ENCODE assay signal across 19 mouse cellular contexts in genomic region chr2:9801484-9801883, GRCm38 (mm10).
A peak's percentile ranks its signal among the peaks of the same experiment; 100 is the strongest.
DNase-seq lines count a peak whose midpoint lies in the region; ATAC-seq lines count a peak whose summit lies in the region.
"Had no signal": no experiment of that assay in that cellular context is flagged by ENCODE, and none has a peak within 500 bp of the region (broad histone marks: within the 10 kb centered on the region; RNA-seq: fewer than 3 reads in every experiment).

No protein-coding gene starts in this region.

- H3K27me3 ChIP-seq in hindbrain, embryonic 12.5 days, result no peaks in the 10 kb centered on the region
- H3K27me3 ChIP-seq: heart, embryonic 13.5 days had no signal

- ATAC-seq in activated CD4-positive, CD25-positive, alpha-beta regulatory T cell, adult 4 months, result peak; percentile 61
- ATAC-seq in megakaryocyte progenitor cell, adult 5-6 weeks (replicated peaks; ENCODE audit: poor library complexity), result peak; percentile 92
- no peak for ATAC-seq in hindbrain, embryonic 12.5 days (ENCODE audit: low FRiP score)

- no peaks in the 10 kb centered on the region for H3K9me3 ChIP-seq in hindbrain, embryonic 12.5 days (replicated peaks)
- H3K9me3 ChIP-seq: heart, embryonic 13.5 days had no signal

- DNase-seq in CD4-positive helper T cell, adult 2 months (ENCODE audit: low read depth, low spot score), result peak; percentile 75
- DNase-seq in thymus, postnatal 14 days, result peak; percentile 37
- DNase-seq in frontal cortex, postnatal 25 days (ENCODE audit: low spot score in 2 of 2), result no peak
- no peak for DNase-seq in kidney, postnatal 4 days
- DNase-seq: adrenal gland, postnatal 14 days; B cell, adult 2 months; cerebellum, adult 8-10 months; gastrocnemius, postnatal 25 days; heart, postnatal 36 days; kidney, adult 8-10 months; kidney, postnatal 25 days; lung, adult 2 months; lung, postnatal 36 days; right cerebral cortex, adult 18-20 months had no signal

- H3K36me3 ChIP-seq in hindbrain, embryonic 12.5 days, result no peaks in the 10 kb centered on the region
- H3K36me3 ChIP-seq: heart, embryonic 13.5 days had no signal

- 82% methylated on average over 8 of the region's 8 CpGs for WGBS in hindbrain, embryonic 12.5 days

- no peak overlapping the region for H3K4me3 ChIP-seq in hindbrain, embryonic 12.5 days
- H3K4me3 ChIP-seq: heart, embryonic 13.5 days had no signal

- H3K27ac ChIP-seq in hindbrain, embryonic 12.5 days, result no peak overlapping the region
- H3K27ac ChIP-seq: heart, embryonic 13.5 days had no signal

- H3K4me2 ChIP-seq in hindbrain, embryonic 12.5 days (replicated peaks), result no peak overlapping the region
- H3K4me2 ChIP-seq: heart, embryonic 13.5 days; midbrain, embryonic 11.5 days had no signal

- no peak overlapping the region for H3K9ac ChIP-seq in hindbrain, embryonic 12.5 days
- H3K9ac ChIP-seq: heart, embryonic 13.5 days had no signal

- H3K4me1 ChIP-seq in hindbrain, embryonic 12.5 days, result no peaks in the 10 kb centered on the region

Comparison
In these comparisons a context has a peak if more than half of its experiments do, and no peak if none do; other contexts are left out.
1. DNase-seq: peak in CD4-positive helper T cell, adult 2 months (single experiment) and thymus, postnatal 14 days (single experiment); none in frontal cortex, postnatal 25 days (0 of 2) and kidney, postnatal 4 days (0 of 2).